Mouse (Mus musculus) thymus, adult 2 months (tissue): Measurements from ENCODE around the gene Col12a1.

Experiments
- CTCF ChIP-seq: fragments of 200-500 bp; IDR thresholded peaks from 2 replicates; pipeline ENCODE4 v1.5.1; 2012; ENCODE audit warnings: mild to moderate bottlenecking, control low read depth, low read length, moderate library complexity, borderline replicate concordance; ENCODE audit not compliant: control insufficient read depth, poor library complexity, insufficient read depth; ENCODE audit errors: extremely low read depth
- POLR2A ChIP-seq: fragments of 200-500 bp; IDR thresholded peaks from 2 replicates; pipeline ENCODE4 v1.6.1; 2012; ENCODE audit warnings: mild to moderate bottlenecking, low read length, control low read depth, moderate library complexity; ENCODE audit not compliant: control insufficient read depth, poor library complexity, insufficient read depth; ENCODE audit errors: extremely low read depth

DNA sequence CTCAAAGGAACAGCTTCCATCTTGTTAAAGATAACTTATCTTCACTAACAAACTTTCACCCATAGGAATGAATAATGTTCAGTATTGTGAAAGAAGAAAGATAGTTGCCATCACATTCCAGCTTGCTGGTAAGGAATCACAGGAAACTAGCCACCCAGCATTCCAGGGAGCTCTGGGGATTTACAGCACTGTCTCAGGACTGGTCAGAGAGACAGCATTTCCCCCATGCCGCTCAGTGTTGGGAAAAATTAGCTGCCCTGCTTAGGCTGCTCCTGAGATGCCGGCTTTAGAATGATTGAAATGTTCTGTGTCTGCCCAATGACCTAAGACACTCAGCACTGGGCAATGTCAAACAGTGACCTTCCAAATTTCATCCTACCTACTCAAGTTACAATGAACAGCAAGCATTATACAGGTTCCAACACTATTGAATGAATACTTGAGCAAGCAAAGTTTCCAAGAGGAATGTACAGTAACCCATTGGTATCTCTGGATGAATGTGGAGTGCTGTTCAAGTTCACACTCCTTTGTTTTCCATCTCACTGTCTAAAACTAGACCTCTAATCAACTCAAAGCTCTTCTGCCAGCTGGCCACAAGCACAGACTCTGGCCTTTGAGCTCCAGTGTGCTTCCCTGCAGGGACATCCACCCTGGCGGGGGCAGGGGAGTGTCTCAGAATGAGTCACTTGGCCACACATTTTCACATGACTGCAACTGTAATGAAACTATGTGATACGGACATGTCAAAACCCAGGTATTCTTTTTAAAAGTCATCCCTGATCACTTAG, 38.0 kb downstream of the Col12a1 start:
- TF ChIP-seq POLR2A (no peak), CTCF (no peak)
